Mouse (Mus musculus) heart, postnatal 0 days (tissue): ENCODE data around the gene Snx21. TPM values are rescaled to one million over a fixed set of nuclear protein-coding genes. Genes with fewer than 3 reads are reported as not detected.

Source experiments
- ATAC-seq: fragments of 200-750 bp; cut with Nextera tagmentation; 2 replicates; pipeline ENCODE4 v1.8.0; 2017; ENCODE audit warnings: low read depth, moderate number of reproducible peaks, moderate library complexity; ENCODE audit not compliant: insufficient read depth
- DNase-seq: peaks from one replicate; pipeline ENCODE4 v3.0.0-alpha.2; 2016; ENCODE audit warnings: low spot score
- H3K27ac ChIP-seq: fragments of 300-500 bp; sonication (generic); 2 replicates; pipeline ENCODE4 v1.5.1; 2014; ENCODE audit warnings: low read depth, mild to moderate bottlenecking
- H3K27me3 ChIP-seq: fragments of 300-500 bp; sonication (generic); 2 replicates; pipeline ENCODE4 v1.6.1; 2014; ENCODE audit warnings: low read length, mixed read lengths; ENCODE audit not compliant: control insufficient read depth, insufficient read depth
- H3K36me3 ChIP-seq: fragments of 300-500 bp; sonication (generic); replicated peaks from 2 replicates; pipeline ENCODE4 v1.6.1; 2014; ENCODE audit warnings: low read length, mixed read lengths; ENCODE audit not compliant: control insufficient read depth, insufficient read depth
- H3K4me1 ChIP-seq: fragments of 300-500 bp; sonication (generic); 2 replicates; pipeline ENCODE4 v1.6.1; 2014; ENCODE audit warnings: antibody characterized with exemption; ENCODE audit not compliant: control insufficient read depth, insufficient read depth
- H3K4me2 ChIP-seq: fragments of 300-500 bp; sonication (generic); 2 replicates; pipeline ENCODE4 v1.6.1; 2014; ENCODE audit warnings: low read depth, mild to moderate bottlenecking, low read length, moderate library complexity
- H3K4me3 ChIP-seq: fragments of 300-500 bp; sonication (generic); 2 replicates; pipeline ENCODE4 v1.5.1; 2014; ENCODE audit warnings: low read depth, low read length
- H3K9ac ChIP-seq: fragments of 300-500 bp; sonication (generic); replicated peaks from 2 replicates; pipeline ENCODE4 v1.6.1; 2014; ENCODE audit warnings: low read depth, low read length, mixed read lengths
- H3K9me3 ChIP-seq: fragments of 300-500 bp; sonication (generic); replicated peaks from 2 replicates; pipeline ENCODE4 v1.6.1; 2016; ENCODE audit warnings: low read length; ENCODE audit not compliant: control insufficient read depth
- CTCF ChIP-seq: IDR thresholded peaks from 2 replicates; pipeline ENCODE4 v1.5.1; 2016; ENCODE audit warnings: antibody characterized with exemption, control low read depth, low read depth
- EP300 ChIP-seq: IDR thresholded peaks from 2 replicates; pipeline ENCODE4 v1.6.1; 2016; ENCODE audit warnings: antibody characterized with exemption, low read depth
- WGBS: fragments of 180-500 bp; shearing (Covaris S2); extraction: QIAGEN DNeasy Blood & Tissue Kit; methylation state at CpG from one replicate; pipeline ENCODE4 v1.1.7; 2014; 5-methylcytosine and 5-hydroxymethylcytosine counted together
- polyA plus RNA-seq: library from polyadenylated mRNA; unstranded; fragments of >200 nt; fragmentation: Nextera tagmentation; extraction: Ambion mirVana; gene quantifications from 2 replicates; pipeline ENCODE4 v1.2.1, GENCODE M21; 2015
- total RNA-seq: library from RNA; depleted of rRNA; stranded (reverse); fragments of >200 nt; gene quantifications from 2 replicates; pipeline ENCODE4 v1.2.3, GENCODE M21; 2014; ENCODE audit warnings: low replicate concordance

Snx21 gene
- total and polyA plus RNA-seq, 2 experiments from 2014 or later, result 29.8 to 46.4 TPM

GRCm38 (mm10) chr2:164788411-164788810 is 2.8 kb downstream of the Snx21 start:
- Histone ChIP-seq H3K27me3 (no peaks in the 10 kb centered on the region), H3K4me1 (peaks cover 22% of the 10 kb centered on the region), H3K9ac (no peak overlapping the region), H3K27ac (no peak overlapping the region), H3K9me3 (no peaks in the 10 kb centered on the region), H3K4me2 (no peak overlapping the region), H3K4me3 (no peak overlapping the region), H3K36me3 (peaks cover 38% of the 10 kb centered on the region)
- DNase-seq (no peak), ATAC-seq (no peak)
- TF ChIP-seq EP300 (no peak), CTCF (no peak)
- WGBS, result 60% methylated on average over 4 of the region's 4 CpGs

DNA sequence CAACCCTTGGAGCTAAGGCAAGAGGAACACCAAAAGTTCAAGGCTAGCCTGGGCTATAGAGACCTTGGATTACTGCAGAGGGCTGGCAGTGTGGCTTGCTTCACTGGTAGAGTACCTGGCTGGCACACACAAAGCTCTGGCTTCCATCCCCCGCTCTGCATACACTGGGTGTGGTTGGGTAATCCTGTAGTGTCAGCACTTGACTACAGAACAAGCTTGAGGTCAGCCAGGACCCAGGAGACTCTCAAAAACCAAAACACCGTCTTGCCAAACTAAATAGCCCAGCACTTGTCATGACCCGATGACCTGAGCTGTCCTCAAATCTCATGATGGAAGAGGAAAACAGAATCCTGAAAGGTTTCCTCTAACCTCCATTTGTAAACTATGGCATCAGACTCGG is 4.8 kb downstream of the Snx21 start:
- no peak for TF ChIP-seq CTCF
- no peak for TF ChIP-seq EP300
- WGBS, result 59% methylated on average over 4 of the region's 4 CpGs

DNA sequence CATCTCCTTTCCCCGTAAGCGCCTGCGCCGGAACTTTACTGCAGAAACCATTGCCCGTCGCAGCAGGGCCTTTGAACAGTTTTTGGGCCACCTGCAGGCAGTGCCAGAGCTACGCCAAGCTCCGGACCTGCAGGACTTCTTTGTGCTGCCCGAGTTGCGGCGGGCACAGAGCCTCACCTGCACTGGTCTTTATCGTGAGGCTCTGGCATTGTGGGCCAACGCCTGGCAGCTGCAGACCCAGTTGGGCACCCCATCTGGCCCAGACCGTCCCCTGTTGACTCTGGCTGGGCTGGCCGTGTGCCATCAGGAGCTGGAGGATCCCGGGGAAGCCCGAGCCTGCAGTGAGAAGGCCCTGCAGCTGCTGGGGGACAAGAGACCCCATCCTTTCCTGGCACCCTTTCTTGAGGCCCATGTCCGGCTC is 6.2 kb downstream of the Snx21 start:
- H3K36me3 ChIP-seq, result peaks cover 59% of the 10 kb centered on the region
- no peak overlapping the region for H3K27ac ChIP-seq
- WGBS, result 86% methylated on average over 18 of the region's 18 CpGs

More for the DNA sequence above, 4.8 kb downstream of the Snx21 start:
- H3K27ac ChIP-seq, result no peak overlapping the region
- no peaks in the 10 kb centered on the region for H3K9me3 ChIP-seq
- H3K27me3 ChIP-seq, result no peaks in the 10 kb centered on the region
- H3K4me1 ChIP-seq, result peaks cover 17% of the 10 kb centered on the region
- H3K36me3 ChIP-seq, result peaks cover 47% of the 10 kb centered on the region
- no peak overlapping the region for H3K4me2 ChIP-seq
- H3K4me3 ChIP-seq, result no peak overlapping the region
- DNase-seq, result no peak
- no peak overlapping the region for H3K9ac ChIP-seq
- no peak for ATAC-seq

DNA sequence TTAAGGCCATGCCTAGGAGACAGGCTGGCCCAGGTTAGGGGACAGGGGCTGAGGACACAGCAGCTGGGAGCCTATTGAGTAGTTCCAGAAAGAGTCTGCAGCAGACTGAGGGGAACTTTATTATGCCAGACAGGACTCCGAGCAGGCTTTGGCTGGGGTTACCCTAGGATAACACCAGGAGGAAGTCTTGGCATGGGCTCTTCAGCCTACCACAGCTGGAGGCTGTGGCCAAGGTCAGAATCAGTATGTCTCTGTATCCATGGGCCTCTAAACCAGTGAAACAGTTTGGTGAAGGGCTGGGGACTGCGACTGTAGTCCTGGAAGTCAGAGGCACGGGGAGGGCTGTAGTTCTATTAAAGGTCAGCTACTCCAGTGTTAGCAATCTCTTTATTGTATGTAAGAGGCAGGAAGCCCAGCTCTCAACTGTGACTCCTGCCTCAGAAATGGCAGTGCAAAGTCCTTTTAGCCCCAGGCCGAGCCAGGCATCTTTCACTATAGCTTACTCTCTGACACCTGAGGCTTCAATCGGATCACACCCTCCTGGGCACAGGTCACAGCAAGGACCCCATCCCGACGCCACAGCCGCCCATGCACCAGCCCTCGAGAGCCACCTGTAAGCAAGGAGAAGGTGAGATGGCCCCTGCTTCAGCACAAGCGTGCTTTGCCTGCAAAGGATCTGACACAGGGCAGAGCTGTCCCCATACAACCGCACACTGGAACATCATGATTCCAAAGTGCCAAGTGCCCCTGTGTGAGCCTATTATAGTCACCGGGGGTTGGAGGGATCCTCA is 7.0 kb downstream of the Snx21 start:
- no peak for TF ChIP-seq CTCF
- no peak for TF ChIP-seq EP300
- H3K4me3 ChIP-seq, result no peak overlapping the region
- WGBS, result 73% methylated on average over 12 of the region's 12 CpGs
- H3K4me2 ChIP-seq, result no peak overlapping the region
- no peaks in the 10 kb centered on the region for H3K9me3 ChIP-seq
- H3K36me3 ChIP-seq, result peaks cover 63% of the 10 kb centered on the region
- 0 out of 2 replicates have a peak, but pooled peaks have one; percentile 8 for ATAC-seq
- H3K9ac ChIP-seq, result no peak overlapping the region
- H3K27ac ChIP-seq, result peak overlapping the region; percentile 81
- DNase-seq, result no peak
- H3K27me3 ChIP-seq, result no peaks in the 10 kb centered on the region
- peaks cover 7% of the 10 kb centered on the region; the same call in 1 of the 2 replicates for H3K4me1 ChIP-seq

More for the DNA sequence above, 6.2 kb downstream of the Snx21 start:
- no peaks in the 10 kb centered on the region for H3K9me3 ChIP-seq
- ATAC-seq (no peak), DNase-seq (no peak)
- H3K27me3 ChIP-seq, result no peaks in the 10 kb centered on the region
- H3K4me2 ChIP-seq, result no peak overlapping the region
- no peak for TF ChIP-seq CTCF
- TF ChIP-seq EP300, result no peak
- H3K4me1 ChIP-seq, result peaks cover 12% of the 10 kb centered on the region
- no peak overlapping the region for H3K4me3 ChIP-seq
- H3K9ac ChIP-seq, result no peak overlapping the region

- WGBS, result 34% methylated on average over 3 of the region's 3 CpGs
- H3K9ac ChIP-seq, result no peak overlapping the region
- peak; percentile 54; the same call in 1 of the 2 replicates for ATAC-seq
Observed at GRCm38 (mm10) chr2:164793236-164793635, 7.6 kb downstream of the Snx21 start.

More at GRCm38 (mm10) chr2:164793236-164793635, 7.6 kb downstream of the Snx21 start:
- Histone ChIP-seq H3K4me3 (no peak overlapping the region), H3K4me1 (peaks cover 6% of the 10 kb centered on the region; the same call in 1 of the 2 replicates), H3K4me2 (no peak overlapping the region), H3K27ac (peak overlapping the region; percentile 81), H3K36me3 (peaks cover 67% of the 10 kb centered on the region), H3K9me3 (no peaks in the 10 kb centered on the region), H3K27me3 (no peaks in the 10 kb centered on the region)
- DNase-seq, result peak; percentile 46
- TF ChIP-seq CTCF, result peak; percentile 73
- TF ChIP-seq EP300, result no peak
